Mouse (Mus musculus): ENCODE measurements around the gene Phlpp2.

- no peak for TF ChIP-seq POLR2A (IDR thresholded peaks at IDR 0.05; ENCODE audit: extremely low read depth, insufficient read depth, low read length)
- TF ChIP-seq CTCF (IDR thresholded peaks at IDR 0.05; ENCODE audit: low read depth, low read length), result no peak
Observed at GRCm38 (mm10) chr8:109957167-109958028, 89.1 kb downstream of the Phlpp2 start.
